Mouse (Mus musculus) cerebellum, adult 2 months (tissue): ENCODE results near the gene Mpdu1.

Experiments used
- CTCF ChIP-seq: fragments of 200-500 bp; IDR thresholded peaks from 2 replicates; pipeline ENCODE4 v1.5.1; 2011; ENCODE audit warnings: low read depth, mild to moderate bottlenecking, control low read depth, low read length, moderate library complexity, borderline replicate concordance; ENCODE audit not compliant: insufficient read depth
- POLR2A ChIP-seq: fragments of 200-500 bp; IDR thresholded peaks from 2 replicates; pipeline ENCODE4 v1.6.1; 2011; ENCODE audit warnings: low read length, control low read depth, borderline replicate concordance; ENCODE audit not compliant: insufficient read depth

GRCm38 (mm10) chr11:69699595-69699994 is 37.2 kb upstream of the Mpdu1 start:
- TF ChIP-seq POLR2A (no peak), CTCF (no peak)
